ENCODE assay signal across 13 mouse cellular contexts in the genomic region with DNA sequence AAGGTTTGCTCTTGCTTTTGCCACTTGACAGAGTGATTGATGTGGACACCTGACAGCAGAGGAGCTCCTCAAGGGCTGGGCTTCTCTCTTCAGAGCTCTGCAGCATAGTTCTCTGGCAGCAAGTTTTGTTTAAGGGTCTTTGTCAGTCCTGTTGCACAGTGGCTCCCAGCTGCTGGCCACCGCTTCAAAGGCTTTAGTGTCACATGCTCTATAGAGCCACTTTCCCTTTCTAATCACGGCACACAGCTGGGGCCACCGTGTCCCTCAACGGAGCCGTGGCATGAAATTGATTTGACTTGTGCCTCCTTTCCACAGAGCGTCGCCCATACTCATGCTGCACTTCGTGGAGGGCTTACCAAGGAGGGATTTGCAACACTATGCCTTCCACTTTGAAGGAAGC. TPM values are rescaled to one million over a fixed set of nuclear protein-coding genes. Genes with fewer than 3 reads are reported as not detected.
A peak's percentile ranks its signal among the peaks of the same experiment; 100 is the strongest.
DNase-seq lines count a peak whose midpoint lies in the region; ATAC-seq lines count a peak whose summit lies in the region.
"Had no signal": no experiment of that assay in that cellular context is flagged by ENCODE, and none has a peak within 500 bp of the region (broad histone marks: within the 10 kb centered on the region; RNA-seq: fewer than 3 reads in every experiment).

No protein-coding gene starts in this region.

- H3K27ac ChIP-seq in forebrain, embryonic 14.5 days (ENCODE audit: low read depth, low read length): no peak overlapping the region
- H3K27ac ChIP-seq in forebrain, embryonic 13.5 days: no peak overlapping the region
- H3K27ac ChIP-seq in midbrain, embryonic 11.5 days (ENCODE audit: low read depth, low read length): peak overlapping the region; percentile 58
- H3K27ac ChIP-seq: hindbrain, embryonic 15.5 days had no signal

- H3K9me3 ChIP-seq in forebrain, embryonic 14.5 days (replicated peaks; ENCODE audit: control insufficient read depth, low read length): no peaks in the 10 kb centered on the region
- no peaks in the 10 kb centered on the region for H3K9me3 ChIP-seq in forebrain, embryonic 13.5 days (replicated peaks)
- H3K9me3 ChIP-seq in megakaryocyte, embryonic 14.5 days: no peaks in the 10 kb centered on the region
- H3K9me3 ChIP-seq in midbrain, embryonic 11.5 days (ENCODE audit: control insufficient read depth, low read length): no peaks in the 10 kb centered on the region
- H3K9me3 ChIP-seq: G1E; hindbrain, embryonic 15.5 days had no signal

- no peak overlapping the region for H3K4me2 ChIP-seq in forebrain, embryonic 14.5 days (ENCODE audit: low read length)
- no peak overlapping the region for H3K4me2 ChIP-seq in forebrain, embryonic 13.5 days
- no peak overlapping the region for H3K4me2 ChIP-seq in midbrain, embryonic 11.5 days
- H3K4me2 ChIP-seq: hindbrain, embryonic 15.5 days had no signal

- H3K4me1 ChIP-seq in forebrain, embryonic 14.5 days (ENCODE audit: control insufficient read depth, insufficient read depth, low read length): no peaks in the 10 kb centered on the region
- peaks cover 4% of the 10 kb centered on the region; the same call in 1 of the 2 replicates for H3K4me1 ChIP-seq in forebrain, embryonic 13.5 days
- H3K4me1 ChIP-seq in megakaryocyte, embryonic 14.5 days: peaks cover 94% of the 10 kb centered on the region
- peaks cover 19% of the 10 kb centered on the region for H3K4me1 ChIP-seq in midbrain, embryonic 11.5 days (ENCODE audit: control insufficient read depth, insufficient read depth, low read length)
- H3K4me1 ChIP-seq: hindbrain, embryonic 15.5 days had no signal

- no peaks in the 10 kb centered on the region for H3K27me3 ChIP-seq in forebrain, embryonic 14.5 days (replicated peaks; ENCODE audit: control insufficient read depth, insufficient read depth, low read length)
- no peaks in the 10 kb centered on the region for H3K27me3 ChIP-seq in forebrain, embryonic 13.5 days
- H3K27me3 ChIP-seq in megakaryocyte, embryonic 14.5 days (replicated peaks): no peaks in the 10 kb centered on the region
- no peaks in the 10 kb centered on the region for H3K27me3 ChIP-seq in midbrain, embryonic 11.5 days (ENCODE audit: control insufficient read depth, insufficient read depth, low read length)
- H3K27me3 ChIP-seq: hindbrain, embryonic 15.5 days had no signal

- no peak for ATAC-seq in forebrain, embryonic 14.5 days
- no peak for ATAC-seq in forebrain, embryonic 13.5 days
- no peak for ATAC-seq in megakaryocyte, adult 5-6 weeks (ENCODE audit: poor library complexity, severe bottlenecking)
- peak; percentile 96 for ATAC-seq in midbrain, embryonic 11.5 days (ENCODE audit: low FRiP score)
- no peak for ATAC-seq in activated CD4-positive, CD25-positive, alpha-beta regulatory T cell, adult 4 months

- H3K9ac ChIP-seq in forebrain, embryonic 14.5 days (ENCODE audit: low read length): no peak overlapping the region
- H3K9ac ChIP-seq in forebrain, embryonic 13.5 days: no peak overlapping the region
- no peak overlapping the region for H3K9ac ChIP-seq in midbrain, embryonic 11.5 days (ENCODE audit: low read length)
- H3K9ac ChIP-seq: hindbrain, embryonic 15.5 days had no signal

- H3K36me3 ChIP-seq in forebrain, embryonic 14.5 days (ENCODE audit: control insufficient read depth, insufficient read depth, low read length): peaks cover 80% of the 10 kb centered on the region
- peaks cover 80% of the 10 kb centered on the region for H3K36me3 ChIP-seq in forebrain, embryonic 13.5 days (ENCODE audit: poor library complexity, severe bottlenecking)
- H3K36me3 ChIP-seq in megakaryocyte, embryonic 14.5 days (replicated peaks; ENCODE audit: low read length): peaks cover 94% of the 10 kb centered on the region
- H3K36me3 ChIP-seq in midbrain, embryonic 11.5 days (ENCODE audit: control insufficient read depth, insufficient read depth, low read length): peaks cover 23% of the 10 kb centered on the region

- H3K4me3 ChIP-seq in forebrain, embryonic 14.5 days (ENCODE audit: low read depth, low read length): no peak overlapping the region
- no peak overlapping the region for H3K4me3 ChIP-seq in forebrain, embryonic 13.5 days
- H3K4me3 ChIP-seq in megakaryocyte, embryonic 14.5 days (replicated peaks): peak overlapping the region; percentile 20
- H3K4me3 ChIP-seq in midbrain, embryonic 11.5 days (ENCODE audit: low read depth, low read length): no peak overlapping the region
- H3K4me3 ChIP-seq: hindbrain, embryonic 15.5 days had no signal

- DNase-seq in forebrain, embryonic 14.5 days (ENCODE audit: low spot score): peak; percentile 23
- peak; percentile 97 for DNase-seq in midbrain, embryonic 11.5 days (ENCODE audit: low spot score, missing footprints)
- no peak for DNase-seq in cerebellum, adult 9-10 months
- DNase-seq in cerebellum, adult 9-11 months: no peak
- DNase-seq: cerebellum, adult 11 months; kidney, postnatal 25 days; thymus, postnatal 25 days had no signal

- 60% methylated on average over 8 of the region's 8 CpGs for WGBS in forebrain, embryonic 14.5 days
- WGBS in forebrain, embryonic 13.5 days: 44% methylated on average over 8 of the region's 8 CpGs
- WGBS in midbrain, embryonic 11.5 days: 22% methylated on average over 8 of the region's 8 CpGs

RNA-seq across cellular contexts. Expression of a gene that starts 25.0 kb away (rescaled TPM):
- 1,219 and 1,258 TPM in 2 replicates for polyA plus RNA-seq in forebrain, embryonic 14.5 days (2014; fragmentation: Nextera tagmentation; extraction: Ambion mirVana)
- 1,631 and 1,827 TPM in 2 replicates for polyA plus RNA-seq in forebrain, embryonic 13.5 days (2015; fragmentation: Nextera tagmentation; extraction: Ambion mirVana)
- polyA plus RNA-seq in megakaryocyte, embryonic 14.5 days (2012; ENCODE audit: insufficient read depth, low replicate concordance): 21.8 and 484 TPM in 2 replicates
- total RNA-seq in megakaryocyte, adult 5-6 weeks (2015): 803 and 833 TPM in 2 replicates
- 665 and 708 TPM in 2 replicates for total RNA-seq in megakaryocyte, adult 5-6 weeks (2017)
- polyA plus RNA-seq in midbrain, embryonic 11.5 days (2014; fragmentation: Nextera tagmentation; extraction: Ambion mirVana): 1,896 and 1,979 TPM in 2 replicates
- 1,000 to 10,000 TPM in 1 of 2 experiments, 100 to 1,000 TPM in 1; 402 to 1,098 TPM for polyA plus RNA-seq in activated CD4-positive, CD25-positive, alpha-beta regulatory T cell, adult 4 months (2017; shearing (Covaris generic))

RNA-seq across cellular contexts. Expression of a gene that starts 25.2 kb away (rescaled TPM):
- polyA plus RNA-seq in forebrain, embryonic 14.5 days (2014; fragmentation: Nextera tagmentation; extraction: Ambion mirVana): 57.5 and 59.9 TPM in 2 replicates
- polyA plus RNA-seq in forebrain, embryonic 13.5 days (2015; fragmentation: Nextera tagmentation; extraction: Ambion mirVana): 54.8 and 61.1 TPM in 2 replicates
- polyA plus RNA-seq in megakaryocyte, embryonic 14.5 days (2012; ENCODE audit: insufficient read depth, low replicate concordance): 0.91 TPM in 1 of 2 replicates, not detected in the other
- 22.5 and 23.7 TPM in 2 replicates for total RNA-seq in megakaryocyte, adult 5-6 weeks (2015)
- 21.9 and 23.8 TPM in 2 replicates for total RNA-seq in megakaryocyte, adult 5-6 weeks (2017)
- 81.3 and 83.3 TPM in 2 replicates for polyA plus RNA-seq in midbrain, embryonic 11.5 days (2014; fragmentation: Nextera tagmentation; extraction: Ambion mirVana)
- 10 to 100 TPM; 27.9 to 28.5 TPM for polyA plus RNA-seq in activated CD4-positive, CD25-positive, alpha-beta regulatory T cell, adult 4 months (2017; shearing (Covaris generic))

RNA-seq across cellular contexts. Expression of a gene that starts 55.2 kb away (rescaled TPM):
- 8.6 and 12.7 TPM in 2 replicates for polyA plus RNA-seq in forebrain, embryonic 14.5 days (2014; fragmentation: Nextera tagmentation; extraction: Ambion mirVana)
- 5.2 and 7.5 TPM in 2 replicates for polyA plus RNA-seq in forebrain, embryonic 13.5 days (2015; fragmentation: Nextera tagmentation; extraction: Ambion mirVana)
- polyA plus RNA-seq in megakaryocyte, embryonic 14.5 days (2012; ENCODE audit: insufficient read depth, low replicate concordance): 15.7 and 31.2 TPM in 2 replicates
- 1,517 and 1,767 TPM in 2 replicates for total RNA-seq in megakaryocyte, adult 5-6 weeks (2015)
- 1,236 and 1,298 TPM in 2 replicates for total RNA-seq in megakaryocyte, adult 5-6 weeks (2017)
- polyA plus RNA-seq in midbrain, embryonic 11.5 days (2014; fragmentation: Nextera tagmentation; extraction: Ambion mirVana): 6.3 and 9.3 TPM in 2 replicates
- polyA plus RNA-seq in activated CD4-positive, CD25-positive, alpha-beta regulatory T cell, adult 4 months (2017; shearing (Covaris generic)): 1 to 10 TPM; 1.5 to 3.0 TPM

Comparison
In these comparisons a context has a peak if more than half of its experiments do, and no peak if none do; other contexts are left out.
1. DNase-seq: peak in forebrain, embryonic 14.5 days (single experiment) and midbrain, embryonic 11.5 days (single experiment); none in cerebellum, adult 9-10 months (single experiment) and cerebellum, adult 9-11 months (single experiment).
2. RNA of a gene that starts 25.2 kb away (polyA plus RNA-seq): 81.3 to 83.3 TPM in midbrain, embryonic 11.5 days, 57.5 to 59.9 TPM in forebrain, embryonic 14.5 days, 54.8 to 61.1 TPM in forebrain, embryonic 13.5 days and 27.9 to 28.5 TPM in activated CD4-positive, CD25-positive, alpha-beta regulatory T cell, adult 4 months; 0.91 TPM in megakaryocyte, embryonic 14.5 days; every median in the first group is over 10 times any median in the second.